Mouse (Mus musculus) gastrocnemius, adult 2 months (tissue): ENCODE data around the gene Gm9970. TPM values are rescaled to one million over a fixed set of nuclear protein-coding genes. Genes with fewer than 3 reads are reported as not detected.
"Not testable (repeated sequence)": the region's sequence is repeated elsewhere in the genome, so short reads cannot be mapped to it uniquely, and the experiment has no call there.

Experiments
- DNase-seq: peaks from one replicate; pipeline ENCODE4 v3.0.0; 2022
- H3K27ac ChIP-seq: fragments of 200-600 bp; 2 replicates; pipeline ENCODE4 v1.8.1; 2022; ENCODE audit warnings: mild to moderate bottlenecking
- H3K4me3 ChIP-seq: fragments of 200-600 bp; 2 replicates; pipeline ENCODE4 v1.8.1; 2022; ENCODE audit warnings: mild to moderate bottlenecking, moderate library complexity
- CTCF ChIP-seq: fragments of 200-600 bp; IDR thresholded peaks from 2 replicates; pipeline ENCODE4 v1.8.1; 2022; ENCODE audit warnings: antibody characterized with exemption, mild to moderate bottlenecking, moderate library complexity
- intact Hi-C: fragments of 180-260 bp; cut with DNase I; formaldehyde crosslinking; loops from one replicate; pipeline ENCODE4 v1.15.1; 2025
- total RNA-seq, 2 experiments: library from RNA; stranded (reverse); gene quantifications; 2 replicates each; pipeline ENCODE4 v1.2.3; 2021

The Gm9970 gene
- total RNA-seq, 2 experiments from 2014 or later = not detected

DNA sequence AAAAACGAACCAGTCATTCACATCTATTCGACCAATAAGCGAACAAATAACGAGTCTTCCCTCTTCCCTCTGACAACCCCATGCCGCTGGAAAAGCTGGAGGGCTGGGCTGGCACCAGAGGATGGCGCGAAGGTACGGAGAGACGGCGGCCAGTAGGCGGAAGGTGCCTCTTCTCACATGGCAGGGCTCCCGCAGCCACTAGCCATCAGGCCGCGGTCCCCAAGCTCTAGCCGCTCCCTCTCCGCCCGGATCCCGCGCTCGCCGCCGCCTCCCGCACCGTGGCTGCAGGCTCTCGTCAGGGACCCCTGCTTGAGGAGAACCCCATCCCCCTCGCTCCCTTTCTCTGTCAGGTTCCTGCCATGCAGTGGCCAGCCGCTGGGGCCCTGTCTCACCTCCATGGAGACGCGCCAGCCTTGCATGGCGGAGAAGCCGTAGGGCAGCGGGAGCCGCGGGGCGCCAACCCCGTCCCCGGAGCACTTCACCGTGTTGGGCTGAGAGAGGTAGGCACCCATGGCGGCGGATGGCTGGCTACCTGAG is 21.1 kb downstream of the Gm9970 start:
- intact Hi-C loops = loop anchor here (2.0 to 5.0 kb wide), 4 partner anchors 17 to 107 kb away; partner anchors contain the start of genes Gm9970, Gtf3c2, Nrbp1 and Zfp513
- H3K27ac ChIP-seq = peak overlapping the region; percentile 96
- peak; percentile 76 for DNase-seq
- TF ChIP-seq CTCF = no peak
- peak overlapping the region; percentile 98 for H3K4me3 ChIP-seq

DNA sequence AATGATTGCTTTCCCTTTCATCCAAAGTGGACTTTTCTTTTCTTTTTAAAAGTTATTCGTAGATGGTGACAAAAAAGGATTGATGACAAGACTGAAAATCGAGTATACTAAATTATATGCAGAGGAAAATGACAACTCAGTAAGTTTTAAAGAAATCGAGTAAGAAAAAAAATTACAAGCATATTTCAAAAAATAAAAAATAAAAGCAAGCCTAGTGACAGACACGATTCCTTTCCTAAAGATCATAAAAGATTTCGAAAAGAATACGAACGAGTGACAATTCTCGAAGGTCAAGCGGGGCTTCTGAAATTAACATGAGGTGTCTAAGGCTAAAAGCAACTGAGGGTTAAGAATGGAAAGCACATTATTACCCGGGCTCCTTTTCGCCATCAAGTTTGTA is 21.6 kb downstream of the Gm9970 start:
- Histone ChIP-seq H3K4me3 (peak overlapping the region; percentile 98), H3K27ac (peak overlapping the region; percentile 96)
- intact Hi-C loops = loop anchor here (5.0 kb wide), 1 partner anchor 108 kb away; no protein-coding TSS in a partner anchor
- no peak for TF ChIP-seq CTCF
- no peak for DNase-seq

- peak; percentile 51 for TF ChIP-seq CTCF
- Histone ChIP-seq H3K27ac (peak overlapping the region; percentile 96), H3K4me3 (peak overlapping the region; percentile 98)
- no peak for DNase-seq
- intact Hi-C loops = loop anchor here (5.0 kb wide), 1 partner anchor 108 kb away; no protein-coding TSS in a partner anchor
Measured at GRCm38 (mm10) chr5:31219070-31219469, 22.0 kb downstream of the Gm9970 start.

DNA sequence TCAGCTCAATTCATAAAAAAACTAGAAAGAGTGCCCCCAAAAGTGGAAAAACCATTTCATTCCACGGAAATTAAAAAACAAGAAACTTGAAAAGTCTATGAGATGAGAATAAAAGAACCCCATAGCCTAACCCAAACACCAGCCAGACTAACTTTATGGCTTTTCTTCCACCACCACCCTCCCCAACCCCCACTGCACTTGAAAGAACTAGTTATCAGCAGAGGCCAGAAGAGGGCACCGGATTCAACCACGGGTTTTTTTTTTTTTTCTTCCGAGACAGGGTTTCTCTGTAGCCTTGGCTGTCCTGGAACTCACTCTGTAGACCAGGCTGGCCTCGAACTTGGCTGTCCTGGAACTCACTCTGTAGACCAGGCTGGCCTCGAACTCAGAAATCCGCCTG is 22.7 kb downstream of the Gm9970 start:
- DNase-seq = no peak
- intact Hi-C loops = loop anchor here (5.0 kb wide), 1 partner anchor 109 kb away; no protein-coding TSS in a partner anchor
- Histone ChIP-seq H3K27ac (no peak overlapping the region), H3K4me3 (no peak overlapping the region)
- no peak for TF ChIP-seq CTCF

DNA sequence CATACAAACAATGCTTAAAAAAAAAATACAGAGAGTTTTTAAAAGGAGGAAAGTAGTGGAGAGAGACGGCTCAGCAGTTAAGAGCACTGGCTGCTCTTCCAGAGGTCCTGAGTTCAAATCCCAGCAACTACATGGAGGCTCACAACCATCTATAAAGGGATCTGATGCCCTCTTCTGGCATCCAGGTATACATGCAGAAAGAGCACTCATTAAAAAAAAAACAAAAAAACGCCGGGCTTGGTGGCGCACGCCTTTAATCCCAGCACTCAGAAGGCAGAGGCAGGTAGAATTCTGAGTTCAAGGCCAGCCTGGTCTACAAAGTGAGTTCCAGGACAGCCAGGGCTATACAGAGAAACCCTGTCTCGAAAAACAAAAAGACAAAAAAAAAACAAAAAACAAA is 24.5 kb downstream of the Gm9970 start:
- not testable (repeated sequence) for DNase-seq, H3K27ac ChIP-seq, H3K4me3 ChIP-seq
- intact Hi-C loops = loop anchor here (5.0 kb wide), 1 partner anchor 111 kb away; no protein-coding TSS in a partner anchor

DNA sequence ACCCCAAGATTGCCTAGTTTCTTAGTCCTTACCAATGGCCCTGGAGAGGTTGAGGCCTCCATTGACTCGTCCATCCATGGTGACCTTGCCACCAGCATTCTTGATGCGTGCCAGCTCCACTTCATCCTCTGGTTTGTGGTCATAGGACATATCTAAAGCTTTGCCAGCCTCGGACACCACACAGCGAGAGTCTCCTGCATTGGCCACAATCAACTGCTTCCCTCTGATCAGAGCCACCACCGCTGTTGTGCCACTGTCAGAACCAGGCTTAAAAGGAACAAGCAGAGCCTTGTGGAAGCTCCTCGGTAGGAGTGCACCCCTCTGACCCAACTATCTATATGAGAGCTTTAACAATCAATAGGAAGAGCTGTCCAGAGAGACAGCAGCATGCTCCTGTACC is 36.6 kb downstream of the Gm9970 start:
- intact Hi-C loops = no loop called here
- H3K4me3 ChIP-seq = no peak overlapping the region
- no peak overlapping the region for H3K27ac ChIP-seq
- no peak for DNase-seq
- TF ChIP-seq CTCF = no peak

DNA sequence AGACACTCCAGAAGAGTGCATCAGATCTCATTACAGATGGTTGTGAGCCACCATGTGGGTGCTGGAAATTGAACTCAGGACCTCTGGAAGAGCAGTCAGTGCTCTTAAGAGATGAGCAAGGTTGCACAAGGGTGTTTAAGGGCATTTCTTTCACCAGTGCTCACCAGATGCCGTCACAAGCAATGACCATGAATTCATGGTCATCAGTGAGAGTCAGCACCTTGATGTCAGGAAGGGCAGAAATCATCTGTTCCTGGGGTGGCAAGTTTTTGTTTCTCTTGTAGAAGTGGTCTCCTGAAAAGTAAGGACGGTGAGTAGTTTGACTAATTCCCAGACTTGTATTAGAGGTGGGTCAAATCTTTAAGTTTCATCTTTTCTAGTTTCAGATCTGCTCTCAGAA is 37.2 kb downstream of the Gm9970 start:
- no peak for DNase-seq
- Histone ChIP-seq H3K27ac (no peak overlapping the region), H3K4me3 (no peak overlapping the region)
- no peak for TF ChIP-seq CTCF
- intact Hi-C loops = loop anchor here (2.0 kb wide), 1 partner anchor 17 kb away; the partner anchor contains the start of gene Ppm1g

GRCm38 (mm10) chr5:31202933-31203332 is 38.1 kb downstream of the Gm9970 start:
- peak overlapping the region; percentile 91 for H3K4me3 ChIP-seq
- peak overlapping the region; percentile 93 for H3K27ac ChIP-seq
- intact Hi-C loops = loop anchor here (2.0 kb wide), 1 partner anchor 18 kb away; the partner anchor contains the start of gene Ppm1g
- no peak for TF ChIP-seq CTCF
- DNase-seq = no peak

GRCm38 (mm10) chr5:31201742-31202590 is 39.1 kb downstream of the Gm9970 start, which contains the start of gene Zfp513:
Zfp513 (minus strand) TSS chr5:31202303.
- Histone ChIP-seq H3K4me3 (peak within 1 kb of the TSS; percentile 91), H3K27ac (peak within 1 kb of the TSS; percentile 93)
- peak; percentile 96 for DNase-seq
- intact Hi-C loops = loop anchor here (2.0 kb wide), 1 partner anchor 19 kb away; the partner anchor contains the start of gene Ppm1g
- no peak for TF ChIP-seq CTCF

GRCm38 (mm10) chr5:31201042-31201741 is 39.8 kb downstream of the Gm9970 start:
- peak overlapping the region; percentile 93 for H3K27ac ChIP-seq
- DNase-seq = peak; percentile 24
- intact Hi-C loops = no loop called here
- H3K4me3 ChIP-seq = peak overlapping the region; percentile 91
- TF ChIP-seq CTCF = no peak

DNA sequence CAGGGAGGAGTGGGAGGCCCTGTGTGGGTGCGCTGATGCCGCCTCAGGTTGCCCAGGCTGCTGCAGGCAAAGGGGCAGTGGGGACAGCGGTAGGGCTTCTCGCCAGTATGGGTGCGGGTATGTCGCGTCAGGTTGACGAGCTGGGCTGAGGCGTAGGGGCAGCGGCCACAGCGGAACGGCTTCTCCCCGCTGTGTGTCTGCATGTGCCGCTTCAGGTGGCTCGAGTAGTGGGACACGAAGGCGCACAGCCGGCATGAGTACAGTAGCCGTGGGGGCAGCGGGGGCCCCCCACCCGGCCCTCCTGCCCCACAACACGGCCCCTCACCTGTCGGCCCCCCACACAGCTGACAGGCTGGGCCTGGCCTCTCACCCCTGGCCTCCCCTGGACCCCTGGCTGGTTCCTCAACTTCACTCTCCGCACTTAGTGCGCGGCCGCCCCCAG is 40.7 kb downstream of the Gm9970 start:
- peak; percentile 47 for DNase-seq
- intact Hi-C loops = no loop called here
- peak overlapping the region; percentile 91; the same call in 1 of the 2 replicates for H3K4me3 ChIP-seq

DNA sequence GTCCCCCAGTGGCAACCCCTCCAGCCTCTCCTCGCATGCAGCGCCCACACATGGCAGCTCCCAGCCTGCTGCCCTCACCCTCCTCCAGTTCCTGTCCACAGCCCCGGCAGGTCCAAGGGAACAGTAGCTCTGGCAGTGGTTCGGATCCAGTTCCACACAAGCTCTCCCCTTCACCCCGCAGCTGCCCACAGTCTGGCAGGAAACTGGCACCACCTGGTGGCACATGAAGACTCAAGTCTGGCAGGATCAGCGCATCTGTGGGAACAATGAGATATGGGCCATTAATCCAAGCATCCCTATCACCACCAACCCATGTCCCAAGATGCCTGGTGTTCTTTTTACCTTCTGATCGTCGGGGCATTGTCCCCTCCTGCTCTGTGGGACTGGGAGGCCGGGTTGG is 41.1 kb downstream of the Gm9970 start:
- no peak overlapping the region for H3K4me3 ChIP-seq
- intact Hi-C loops = no loop called here

More for the DNA sequence above, 40.7 kb downstream of the Gm9970 start:
- H3K27ac ChIP-seq = no peak overlapping the region
- TF ChIP-seq CTCF = no peak

More for the DNA sequence above, 41.1 kb downstream of the Gm9970 start:
- no peak for TF ChIP-seq CTCF
- H3K27ac ChIP-seq = no peak overlapping the region
- DNase-seq = peak; percentile 37
